ENCODE assay signal across 20 mouse cellular contexts in the genomic region with DNA sequence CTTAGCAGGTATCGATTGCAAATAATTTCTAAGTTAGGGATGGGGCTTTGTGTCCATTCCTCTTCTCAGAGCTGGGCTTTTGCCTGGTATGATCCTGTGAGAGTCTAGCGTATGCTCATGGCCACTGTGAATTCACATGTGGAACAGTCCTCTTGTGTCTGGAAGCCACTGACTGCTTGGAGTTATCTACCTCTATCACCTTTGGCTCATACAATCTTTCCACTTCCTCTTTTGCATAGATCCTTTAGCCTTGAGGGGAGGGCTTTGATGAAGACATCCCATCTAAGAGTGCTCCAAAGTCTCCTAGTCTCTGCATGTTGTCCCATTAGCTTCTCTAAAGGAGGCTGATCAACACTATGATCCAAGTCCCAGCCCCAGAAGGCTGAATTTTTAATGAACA.
"Had no signal": no experiment of that assay in that cellular context is flagged by ENCODE, and none has a peak within 500 bp of the region (broad histone marks: within the 10 kb centered on the region; RNA-seq: fewer than 3 reads in every experiment).

No protein-coding gene starts in this region.

- H3K4me1 ChIP-seq: midbrain, embryonic 10.5 days; midbrain, embryonic 12.5 days; neural tube, embryonic 13.5 days; neural tube, embryonic 15.5 days had no signal

- H3K27me3 ChIP-seq: midbrain, embryonic 12.5 days; neural tube, embryonic 13.5 days; neural tube, embryonic 15.5 days had no signal

- H3K9ac ChIP-seq: lung, embryonic 14.5 days; midbrain, embryonic 12.5 days; neural tube, embryonic 13.5 days; neural tube, embryonic 15.5 days had no signal

- ATAC-seq: midbrain, embryonic 16.5 days had no signal

- DNase-seq: lung, adult 18-20 months; lung, embryonic 14.5 days; lung, postnatal 10 days; lung, postnatal 36 days; midbrain, embryonic 14.5 days; retina, postnatal 1 day; right cerebral cortex, adult 18-20 months; right cerebral cortex, postnatal 25 days; right cerebral cortex, postnatal 4 days; spleen, adult 18-20 months; thymus, adult 18-20 months; thymus, postnatal 14 days; thymus, postnatal 36 days had no signal

- H3K27ac ChIP-seq: macrophage; midbrain, embryonic 10.5 days; midbrain, embryonic 12.5 days; neural tube, embryonic 13.5 days; neural tube, embryonic 15.5 days had no signal

- H3K9me3 ChIP-seq: midbrain, embryonic 10.5 days; midbrain, embryonic 12.5 days; neural tube, embryonic 13.5 days; neural tube, embryonic 15.5 days had no signal

- H3K36me3 ChIP-seq: midbrain, embryonic 10.5 days; midbrain, embryonic 12.5 days; neural tube, embryonic 13.5 days; neural tube, embryonic 15.5 days had no signal

- H3K4me3 ChIP-seq: midbrain, embryonic 10.5 days; midbrain, embryonic 12.5 days; myocyte; neural tube, embryonic 13.5 days; neural tube, embryonic 15.5 days had no signal
